ENCODE assay signal across 24 mouse cellular contexts in genomic region chr5:43933269-43933668, GRCm38 (mm10). TPM values are rescaled to one million over a fixed set of nuclear protein-coding genes. Genes with fewer than 3 reads are reported as not detected.
"Had no signal": no experiment of that assay in that cellular context is flagged by ENCODE, and none has a peak within 500 bp of the region (broad histone marks: within the 10 kb centered on the region; RNA-seq: fewer than 3 reads in every experiment).

No protein-coding gene starts in this region.

- H3K4me3 ChIP-seq: lung, embryonic 15.5 days; megakaryocyte, embryonic 14.5 days; midbrain, embryonic 13.5 days; midbrain, embryonic 15.5 days; neural tube, embryonic 12.5 days had no signal

- H3K27me3 ChIP-seq: lung, embryonic 15.5 days; midbrain, embryonic 13.5 days; midbrain, embryonic 15.5 days; neural tube, embryonic 12.5 days had no signal

- H3K27ac ChIP-seq: lung, embryonic 15.5 days; macrophage; midbrain, embryonic 13.5 days; midbrain, embryonic 15.5 days; neural tube, embryonic 12.5 days had no signal

- H3K9ac ChIP-seq: liver, postnatal 0 days; lung, embryonic 15.5 days; midbrain, embryonic 13.5 days; midbrain, embryonic 15.5 days; neural tube, embryonic 12.5 days had no signal

- H3K9me3 ChIP-seq: lung, embryonic 15.5 days; midbrain, embryonic 13.5 days; midbrain, embryonic 15.5 days; neural tube, embryonic 12.5 days had no signal

- ATAC-seq: liver, postnatal 0 days; lung, postnatal 0 days; midbrain, embryonic 13.5 days; midbrain, embryonic 15.5 days had no signal

- DNase-seq: liver, postnatal 0 days; lung, adult 2 months; lung, postnatal 14 days; lung, postnatal 36 days; retina, postnatal 1 day; right cerebral cortex, adult 18-20 months; right cerebral cortex, postnatal 25 days; right cerebral cortex, postnatal 4 days; spleen, adult 18-20 months; thymus, adult 2 months; thymus, postnatal 25 days; thymus, postnatal 4 days had no signal

- H3K36me3 ChIP-seq: lung, embryonic 15.5 days; midbrain, embryonic 13.5 days; midbrain, embryonic 15.5 days; neural tube, embryonic 12.5 days had no signal

- H3K4me2 ChIP-seq: lung, embryonic 15.5 days; midbrain, embryonic 11.5 days; midbrain, embryonic 13.5 days; midbrain, embryonic 15.5 days; neural tube, embryonic 12.5 days had no signal

- H3K4me1 ChIP-seq: lung, embryonic 15.5 days; megakaryocyte, embryonic 14.5 days; midbrain, embryonic 13.5 days; midbrain, embryonic 15.5 days; neural tube, embryonic 12.5 days had no signal

RNA-seq across cellular contexts. Expression of gene Gm7879, which starts 20.3 kb away (rescaled TPM):
- polyA plus RNA-seq: lung, embryonic 15.5 days; lung, postnatal 0 days; macrophage; midbrain, embryonic 11.5 days; neural tube, embryonic 12.5 days; neural tube, embryonic 14.5 days; small intestine, adult 2 months had no signal

RNA-seq across cellular contexts. Expression of gene Fgfbp1, which starts 48.3 kb away (rescaled TPM):
- polyA plus RNA-seq: macrophage; testis, adult 2 months; urinary bladder, adult 2 months had no signal
